Mouse (Mus musculus): ENCODE results near the gene Fgf6.

The Fgf6 gene

DNA sequence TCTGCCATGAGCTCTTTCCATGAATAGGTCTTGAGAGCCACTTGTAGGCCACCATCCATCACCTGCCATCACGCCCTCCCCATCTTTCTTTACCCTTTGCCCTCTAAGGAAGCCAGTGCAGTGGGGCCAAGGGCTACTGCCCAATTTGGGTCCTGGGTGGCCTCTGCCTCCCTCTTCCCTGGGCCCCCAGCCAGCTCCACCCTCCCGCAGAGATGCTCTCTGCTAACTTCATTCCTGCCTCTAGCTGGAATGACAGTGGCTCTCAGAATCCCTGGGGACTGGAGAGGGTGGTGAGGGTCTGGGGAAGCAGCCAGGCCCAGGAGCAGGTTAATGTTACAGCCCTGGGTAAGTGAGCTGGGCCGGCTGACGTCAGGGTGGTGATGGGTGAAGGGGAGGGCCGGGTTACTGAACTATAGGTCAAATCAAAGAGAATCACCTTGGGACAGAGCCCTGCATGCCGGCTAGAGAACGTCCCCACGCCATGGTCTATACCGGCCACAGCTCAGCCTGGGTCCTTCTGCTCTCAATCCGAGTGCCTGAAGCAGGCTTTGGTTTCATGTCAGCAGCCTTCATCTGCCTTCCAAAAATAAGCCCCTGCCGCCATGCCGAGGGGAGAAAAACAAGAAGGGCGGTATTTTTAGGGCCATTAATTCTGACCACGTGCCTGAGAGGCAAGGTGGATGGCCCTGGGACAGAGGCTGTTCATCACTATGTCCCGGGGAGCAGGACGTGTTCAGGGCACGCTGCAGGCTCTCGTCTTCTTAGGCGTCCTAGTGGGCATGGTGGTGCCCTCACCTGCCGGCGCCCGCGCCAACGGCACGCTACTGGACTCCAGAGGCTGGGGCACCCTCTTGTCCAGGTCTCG lies at the start of gene Fgf6:
Fgf6 (plus strand) TSS at position 681 of the 865 bp plus-strand sequence.
- no peak for DNase-seq (ENCODE audit: low spot score in 2 of 2)

DNA sequence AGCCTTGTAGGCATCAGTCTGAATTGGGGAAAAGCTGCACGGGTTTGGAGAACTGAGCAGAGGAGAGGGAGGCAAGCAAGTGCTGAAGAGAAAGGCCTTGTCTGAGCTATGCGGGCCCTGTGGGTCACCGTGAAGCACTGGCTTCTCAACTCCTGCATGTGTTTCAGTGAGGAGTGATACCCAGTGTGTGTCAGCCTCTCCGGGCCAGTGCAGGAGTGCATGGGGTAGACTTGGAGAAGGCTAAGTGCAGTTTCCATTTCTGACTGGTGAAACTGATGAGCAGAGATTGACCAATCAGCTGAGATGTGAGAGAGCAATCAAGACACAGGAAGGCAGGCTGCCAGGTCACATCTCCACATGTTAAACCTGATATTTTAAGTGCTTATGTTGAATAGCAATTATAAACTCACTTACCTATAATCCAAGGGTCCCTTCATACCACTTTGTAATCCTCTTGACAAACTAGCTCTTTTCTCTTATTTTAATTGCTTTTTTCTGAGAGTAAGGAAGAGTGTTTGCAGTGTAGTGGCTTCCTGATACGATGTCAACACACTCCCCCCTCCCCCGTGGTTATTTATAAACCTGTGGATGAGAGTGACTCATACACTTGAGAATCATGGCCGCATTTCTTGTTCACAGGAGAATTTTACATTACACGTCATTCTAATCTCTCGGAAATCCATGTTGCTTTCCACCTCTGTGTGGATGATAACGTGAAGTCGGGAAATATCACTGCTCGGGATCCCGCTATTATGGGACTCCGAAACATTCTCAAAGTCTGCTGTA lies 49.0 kb upstream of the Fgf6 start:
- no peak for DNase-seq (ENCODE audit: low spot score in 2 of 2)

DNA sequence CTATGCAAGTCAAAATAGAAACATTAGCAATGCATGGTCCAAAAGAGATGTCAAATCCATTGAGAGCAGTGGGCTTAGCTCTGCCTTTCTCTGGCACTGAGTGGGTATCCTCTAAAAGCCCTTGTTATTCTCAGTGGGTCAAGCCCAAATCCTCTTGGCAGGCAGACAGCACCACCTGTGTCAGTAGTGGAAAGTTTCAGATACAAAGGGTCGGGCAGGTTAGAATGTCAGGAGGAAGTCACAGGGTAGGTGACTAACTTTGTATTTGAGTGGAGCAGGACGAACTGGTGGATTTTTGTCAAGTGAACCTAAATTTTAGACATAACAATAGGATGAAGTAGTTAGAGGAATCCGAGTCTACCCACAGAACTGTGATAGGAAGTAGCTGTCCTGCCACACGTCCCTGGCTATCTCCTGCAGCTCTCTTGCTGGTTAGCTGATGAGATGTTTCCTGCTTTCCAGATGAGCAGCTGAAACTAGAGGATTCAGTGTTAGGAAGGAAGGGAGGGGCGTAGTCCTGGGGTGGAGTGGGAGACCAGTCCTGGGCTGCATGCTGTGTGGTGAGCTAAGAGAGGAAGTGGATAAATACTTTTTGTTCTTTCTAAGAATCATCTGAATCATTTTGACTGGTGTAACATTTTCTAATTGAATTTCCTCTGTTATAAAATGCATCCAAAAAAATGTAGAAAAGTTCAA lies 33.7 kb upstream of the Fgf6 start:
- DNase-seq (ENCODE audit: low spot score in 2 of 2), result no peak

DNA sequence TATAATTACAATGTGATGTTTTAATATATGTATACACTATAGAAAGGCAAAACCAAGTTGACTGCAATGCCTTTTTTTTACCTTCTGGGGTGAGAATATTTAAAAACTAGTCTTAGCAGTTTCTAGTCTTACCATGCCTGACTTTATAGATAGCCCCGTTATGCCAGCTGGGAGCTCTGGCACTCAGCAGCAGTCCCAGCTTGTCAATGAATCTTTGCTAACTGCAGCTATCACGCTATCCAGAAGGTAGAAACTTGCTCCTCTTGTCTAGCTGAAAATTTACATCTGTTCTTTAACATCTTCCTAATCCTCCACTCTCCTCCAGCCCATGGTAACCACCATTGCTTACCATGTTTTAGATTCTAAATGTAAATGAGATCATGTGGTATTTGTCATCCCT lies 21.7 kb upstream of the Fgf6 start:
- DNase-seq (ENCODE audit: low spot score in 2 of 2), result no peak

DNA sequence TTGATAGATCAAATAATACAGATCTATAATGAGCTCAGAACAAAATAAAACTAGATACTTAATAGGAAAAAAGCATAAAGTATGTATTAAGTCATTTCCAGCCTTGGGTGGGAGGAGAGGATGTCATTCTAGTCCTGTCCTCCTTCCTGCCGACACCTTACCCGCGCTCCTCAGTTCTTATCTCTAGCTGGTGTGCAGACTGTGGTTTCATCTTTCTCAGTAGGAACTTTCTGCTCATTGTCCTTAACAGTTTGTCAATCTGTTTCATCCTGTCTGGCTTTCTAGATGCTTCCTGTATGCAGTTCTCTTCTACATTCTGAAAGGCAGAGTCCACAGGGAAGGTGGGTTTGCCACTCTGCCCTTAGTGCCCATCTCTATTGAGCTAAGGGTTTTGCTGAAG lies 19.9 kb upstream of the Fgf6 start:
- DNase-seq (ENCODE audit: low spot score in 2 of 2), result no peak

DNA sequence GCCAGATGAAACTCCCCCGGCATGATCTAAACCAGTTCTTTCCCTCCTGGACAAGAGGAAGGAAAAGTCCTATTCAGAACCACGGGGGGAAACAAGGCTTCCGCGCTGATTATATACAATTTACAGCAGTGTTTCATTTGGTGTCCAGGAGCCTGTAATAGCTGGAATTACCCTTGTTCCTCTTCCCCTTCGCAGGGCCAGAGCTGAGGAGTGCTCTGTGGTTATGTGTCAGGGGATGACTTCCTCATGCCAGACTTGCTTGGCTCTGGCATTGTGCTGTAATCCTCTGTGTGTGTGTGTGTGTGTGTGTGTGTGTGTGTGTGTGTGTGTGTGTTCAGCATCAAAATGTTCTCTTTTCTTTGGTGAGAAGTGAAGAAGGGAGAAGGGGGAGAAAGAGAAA lies 19.0 kb upstream of the Fgf6 start:
- DNase-seq (ENCODE audit: low spot score in 2 of 2), result no peak

DNA sequence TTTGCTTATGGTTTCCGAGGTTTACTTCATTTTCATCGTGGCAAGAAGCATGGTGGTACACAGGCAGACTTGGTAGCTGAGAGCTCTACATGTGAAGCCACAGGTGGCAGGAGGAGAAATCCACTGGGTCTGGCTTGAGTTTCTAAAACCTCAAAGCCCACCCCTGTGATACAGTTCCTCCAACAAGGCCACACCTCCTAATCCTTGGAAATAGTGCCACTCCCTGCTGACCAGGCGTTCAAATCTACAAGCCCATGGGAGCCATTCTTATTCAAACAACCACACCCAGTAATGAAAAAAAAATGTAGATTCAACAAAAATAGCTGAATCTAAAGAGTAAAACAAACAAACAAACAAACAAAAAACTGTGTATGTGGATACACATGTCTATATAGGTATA lies 9.7 kb upstream of the Fgf6 start:
- no peak for DNase-seq (ENCODE audit: low spot score in 2 of 2)

DNA sequence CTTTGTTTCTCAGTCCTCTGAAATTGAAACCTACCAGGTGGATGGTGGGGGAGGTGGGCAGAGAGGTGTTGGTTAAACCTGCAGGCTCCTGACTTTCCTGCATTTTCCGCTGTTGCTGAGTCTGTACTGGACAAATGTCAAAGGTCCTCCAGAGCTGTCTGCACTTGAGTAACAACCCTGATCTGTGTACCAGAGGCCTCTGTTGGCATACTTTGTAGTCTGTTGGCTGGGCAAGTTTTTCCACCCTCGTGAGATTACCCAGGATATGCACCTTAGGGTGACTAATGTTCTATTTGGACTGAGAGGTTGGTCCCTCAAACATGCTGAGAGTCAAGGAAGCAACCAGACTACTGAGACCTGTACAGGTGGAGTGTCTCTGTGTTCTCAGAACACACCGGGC lies 8.8 kb upstream of the Fgf6 start:
- DNase-seq (ENCODE audit: low spot score in 2 of 2), result no peak

DNA sequence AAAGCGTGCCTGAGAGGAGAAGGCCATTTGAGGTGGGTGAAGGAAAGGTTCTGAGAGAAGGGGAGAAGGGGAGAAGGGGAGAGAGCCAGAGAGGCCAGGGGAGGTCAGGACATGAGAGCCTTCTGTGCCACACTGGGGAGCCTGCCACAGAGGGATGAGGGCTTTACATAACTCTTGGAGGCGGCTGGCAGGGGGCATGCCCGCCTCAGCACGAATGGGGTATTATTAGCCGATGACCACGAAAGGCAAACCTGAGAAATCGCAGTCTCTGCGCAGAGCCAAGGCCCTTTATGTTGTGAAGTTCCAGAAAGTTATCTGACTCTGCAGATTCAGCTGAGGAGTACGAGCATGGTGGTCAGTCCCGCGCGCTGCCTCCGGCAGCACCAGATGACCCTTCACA lies 5.4 kb upstream of the Fgf6 start:
- DNase-seq (ENCODE audit: low spot score in 2 of 2), result no peak

DNA sequence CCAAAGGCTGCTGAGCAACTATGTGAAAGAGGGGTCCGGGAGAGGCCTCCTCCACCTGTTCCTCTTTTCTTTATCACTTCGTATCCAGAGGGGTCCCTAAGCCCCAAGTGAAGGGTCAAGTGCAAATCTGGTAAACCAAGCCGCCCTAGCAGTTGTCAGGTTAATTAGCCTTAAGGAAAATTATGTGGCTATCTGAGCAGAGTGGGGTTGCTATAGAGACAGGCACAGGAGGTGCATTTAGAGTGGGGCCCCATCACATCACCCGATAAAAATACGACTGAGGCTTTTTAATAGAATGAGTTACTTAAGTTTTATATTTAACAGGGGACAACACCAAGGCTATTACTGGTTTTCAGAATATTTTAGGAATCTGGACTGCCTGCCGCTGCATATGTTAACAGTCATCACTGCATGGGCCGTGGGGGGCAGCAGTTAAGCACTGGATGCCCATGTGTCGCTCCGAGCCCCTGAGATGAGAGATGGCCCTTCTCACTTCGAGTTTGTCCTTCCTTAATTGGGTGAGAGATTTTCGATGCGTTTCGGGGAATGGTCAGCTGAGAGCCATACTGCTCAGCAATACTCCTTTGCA lies 3.3 kb upstream of the Fgf6 start:
- DNase-seq (ENCODE audit: low spot score in 2 of 2), result no peak

DNA sequence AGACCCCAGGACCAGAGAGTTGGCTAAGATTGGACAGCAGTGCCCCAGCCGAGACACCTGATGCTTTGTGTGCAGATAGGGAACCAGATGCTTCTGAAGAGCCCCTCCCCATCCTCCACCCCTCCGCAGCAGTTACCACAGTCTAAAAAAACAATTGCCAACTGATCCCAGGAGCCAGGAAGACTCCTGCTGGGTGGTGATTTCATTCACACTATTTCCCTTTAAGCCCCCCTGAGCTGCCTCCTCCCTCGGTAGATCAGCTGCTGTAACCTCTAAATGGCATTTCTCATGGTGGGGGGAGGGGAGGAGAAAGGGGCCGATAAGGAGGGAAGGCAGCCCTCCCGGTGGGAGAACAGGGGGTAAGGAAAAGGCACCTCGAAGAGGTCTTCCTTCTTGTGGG lies 3.9 kb downstream of the Fgf6 start:
- DNase-seq (ENCODE audit: low spot score in 2 of 2), result no peak

DNA sequence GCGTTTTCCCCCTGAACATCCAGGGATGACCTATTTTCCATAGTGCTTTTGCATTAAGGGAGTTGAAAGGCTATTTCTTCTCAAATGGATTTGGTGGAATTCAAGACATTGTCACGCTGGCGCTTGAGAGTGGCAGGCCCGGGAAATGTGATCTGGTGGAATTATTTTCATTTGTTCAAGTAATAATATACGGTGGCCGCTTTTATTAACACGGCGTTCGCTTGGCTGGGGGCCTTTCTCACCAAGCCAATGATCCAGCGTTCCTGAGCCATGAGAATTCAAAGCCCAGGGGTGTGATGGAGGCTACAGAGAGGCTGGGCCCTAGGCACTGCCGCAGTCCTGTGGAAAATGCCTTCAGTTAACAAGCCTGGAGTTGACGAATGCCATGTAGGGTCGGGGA lies 5.0 kb downstream of the Fgf6 start:
- DNase-seq (ENCODE audit: low spot score in 2 of 2), result no peak

DNA sequence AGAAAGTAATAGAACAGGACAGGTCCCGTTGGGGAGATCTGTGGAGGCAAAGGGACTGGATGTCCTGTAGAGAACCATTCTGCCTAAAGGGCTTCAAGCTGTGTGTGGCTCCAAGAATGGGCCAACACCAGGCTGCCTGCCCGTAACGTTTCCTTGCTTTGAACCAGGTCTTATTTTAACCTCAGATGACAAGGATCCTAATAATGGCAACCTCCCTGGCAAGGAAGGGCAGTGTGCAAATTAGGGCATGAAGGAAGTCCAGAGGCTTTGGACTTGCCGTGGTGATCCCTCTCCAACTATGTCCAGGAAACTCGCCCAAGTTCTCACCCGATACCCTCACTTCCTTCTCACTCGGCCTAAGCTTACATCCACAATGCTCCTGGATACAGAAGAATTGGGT lies 9.4 kb downstream of the Fgf6 start:
- no peak for DNase-seq (ENCODE audit: low spot score in 2 of 2)

DNA sequence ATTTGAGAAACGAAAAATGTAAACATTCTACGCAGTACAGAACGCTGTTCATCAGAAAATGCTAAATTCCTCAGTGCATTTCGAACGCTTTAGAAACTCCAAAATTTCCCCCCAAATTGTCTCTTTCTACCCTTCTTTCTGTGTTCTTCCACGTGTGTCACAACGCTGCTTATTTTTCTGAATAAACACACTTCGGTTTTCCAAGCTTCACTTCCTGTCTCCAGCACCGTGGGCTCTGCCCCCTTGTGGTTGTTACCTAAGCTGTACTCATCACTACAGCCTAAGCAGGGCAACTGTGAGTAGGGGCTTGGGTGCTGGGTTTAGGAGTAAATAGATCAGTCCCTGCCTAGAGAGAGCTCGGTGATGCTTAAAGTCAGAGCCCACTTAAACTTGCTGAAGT lies 19.4 kb downstream of the Fgf6 start:
- DNase-seq (ENCODE audit: low spot score in 2 of 2), result no peak

DNA sequence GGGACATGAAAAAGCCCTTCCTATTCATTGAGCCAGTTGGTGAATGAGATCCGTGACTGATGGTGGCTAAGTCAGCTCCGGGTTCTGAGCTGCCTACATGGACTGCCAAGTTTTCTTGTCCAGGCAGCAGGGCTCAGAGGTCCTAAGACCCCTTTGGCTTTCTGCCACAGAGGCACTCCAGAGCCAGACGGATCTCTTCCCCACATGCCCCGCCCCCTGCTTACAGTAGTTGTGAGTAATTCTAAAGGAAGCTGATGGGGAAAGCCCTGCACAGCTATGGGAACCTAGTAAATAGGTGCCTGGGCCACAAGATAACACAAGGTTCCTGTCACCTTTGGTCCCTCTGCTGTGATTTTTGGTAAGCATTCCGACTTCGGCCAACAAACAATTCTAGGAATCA lies 29.5 kb downstream of the Fgf6 start:
- no peak for DNase-seq (ENCODE audit: low spot score in 2 of 2)

DNA sequence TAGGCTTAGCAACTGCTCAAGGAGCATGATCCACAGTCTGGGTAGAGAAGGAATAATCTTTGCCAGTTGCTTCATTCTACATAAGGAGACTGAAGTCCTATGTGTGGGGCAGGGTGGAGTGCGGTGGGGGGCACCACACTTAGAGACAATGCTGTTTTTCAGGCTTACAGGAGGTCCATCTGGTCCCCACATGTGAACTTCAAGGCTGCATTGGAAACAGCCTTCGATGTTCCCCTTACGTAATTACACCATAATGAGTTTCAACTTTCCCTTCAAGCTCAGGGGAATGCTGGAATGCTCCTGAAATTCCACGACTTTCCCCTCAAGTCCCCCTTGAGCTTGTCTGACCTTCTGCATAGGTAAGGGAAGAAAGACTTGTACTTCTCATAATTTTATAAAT lies 35.5 kb downstream of the Fgf6 start:
- no peak for DNase-seq (ENCODE audit: low spot score in 2 of 2)

DNA sequence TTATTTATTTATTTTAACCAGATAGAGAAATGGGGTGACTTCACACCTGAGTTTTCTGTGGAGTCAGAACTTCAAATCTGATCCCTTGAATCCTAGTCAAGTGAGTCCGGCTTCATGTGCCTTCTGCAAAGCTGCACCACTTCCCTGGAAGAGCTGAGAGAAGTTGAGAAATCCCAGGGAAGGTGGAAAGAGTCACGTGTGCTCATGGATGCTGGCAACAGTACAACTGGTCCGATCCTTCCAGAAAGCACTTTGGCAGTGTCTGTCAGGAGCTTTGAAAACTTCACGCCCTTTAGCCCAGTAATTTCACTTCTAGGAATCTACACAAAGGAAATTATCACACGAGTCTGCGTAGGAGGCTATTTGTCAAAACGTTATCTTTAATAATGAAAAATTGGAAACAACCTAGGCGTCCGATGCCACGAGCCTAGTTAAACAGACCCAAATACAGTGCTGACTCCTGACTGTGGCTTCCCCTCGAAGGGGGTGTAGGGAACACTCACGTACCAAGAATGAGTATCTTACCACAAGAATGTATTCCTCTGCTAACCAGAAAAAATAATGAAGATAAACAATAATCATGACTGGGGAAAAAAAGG lies 41.7 kb downstream of the Fgf6 start:
- no peak for DNase-seq (ENCODE audit: low spot score in 2 of 2)

DNA sequence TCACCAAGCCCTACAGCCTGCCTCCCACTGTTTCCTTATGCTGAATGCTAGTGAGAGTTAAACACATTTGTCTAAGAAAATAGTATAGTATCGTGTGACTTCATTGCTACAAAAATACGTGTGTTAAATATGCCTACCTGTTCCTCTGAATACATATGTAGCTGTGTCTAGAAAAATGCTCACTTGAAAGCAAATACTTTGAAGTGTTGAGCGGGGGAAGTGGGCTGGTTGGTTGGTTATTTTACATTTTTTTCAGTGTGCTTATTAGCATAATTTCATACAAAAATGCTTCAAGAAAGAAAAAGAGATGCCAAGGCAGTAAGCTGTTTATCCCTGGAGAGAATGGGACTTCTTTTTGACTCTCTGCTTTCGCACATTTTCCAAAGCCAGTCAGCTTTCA lies 44.6 kb downstream of the Fgf6 start:
- no peak for DNase-seq (ENCODE audit: low spot score in 2 of 2)

DNA sequence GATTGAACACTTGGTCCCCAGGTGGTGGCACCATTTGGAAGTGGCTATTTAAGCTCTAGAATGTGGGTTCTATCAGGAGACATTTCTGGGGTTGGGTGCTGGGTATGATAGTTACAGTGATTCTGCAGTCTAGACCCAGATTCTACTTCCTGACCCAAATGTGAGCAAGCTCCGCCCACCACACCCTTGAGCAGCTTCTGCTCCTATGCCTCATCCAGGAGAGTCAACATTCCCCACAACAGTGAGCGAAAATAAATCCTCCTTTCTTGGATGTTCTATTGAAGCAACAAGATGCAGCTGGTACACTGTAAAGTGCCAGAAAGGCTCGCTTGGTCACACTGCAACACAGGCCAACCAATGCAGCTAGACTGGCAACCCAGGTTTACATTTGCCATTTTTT lies 48.5 kb downstream of the Fgf6 start:
- DNase-seq (ENCODE audit: low spot score in 2 of 2), result no peak

DNA sequence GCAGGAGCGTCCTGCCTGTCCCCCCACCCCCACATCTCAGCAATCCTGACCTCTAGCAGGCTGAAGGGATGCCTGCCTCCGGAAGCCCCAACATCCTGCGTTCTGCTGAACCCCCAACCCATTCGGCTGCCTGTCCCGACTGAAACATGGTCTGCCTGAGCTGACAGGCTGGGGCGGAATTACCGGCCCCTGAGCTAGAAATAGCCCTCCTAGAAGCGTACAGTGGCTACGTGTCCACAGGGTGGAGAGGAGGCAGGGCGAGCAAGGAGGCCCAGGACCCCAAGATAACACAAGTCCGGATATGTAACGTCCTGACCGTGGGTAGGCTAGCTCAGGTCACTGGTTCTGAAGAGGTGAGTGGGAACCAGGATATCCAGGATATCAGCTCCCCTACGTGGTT lies 49.4 kb downstream of the Fgf6 start:
- no peak for DNase-seq (ENCODE audit: low spot score in 2 of 2)

DNA sequence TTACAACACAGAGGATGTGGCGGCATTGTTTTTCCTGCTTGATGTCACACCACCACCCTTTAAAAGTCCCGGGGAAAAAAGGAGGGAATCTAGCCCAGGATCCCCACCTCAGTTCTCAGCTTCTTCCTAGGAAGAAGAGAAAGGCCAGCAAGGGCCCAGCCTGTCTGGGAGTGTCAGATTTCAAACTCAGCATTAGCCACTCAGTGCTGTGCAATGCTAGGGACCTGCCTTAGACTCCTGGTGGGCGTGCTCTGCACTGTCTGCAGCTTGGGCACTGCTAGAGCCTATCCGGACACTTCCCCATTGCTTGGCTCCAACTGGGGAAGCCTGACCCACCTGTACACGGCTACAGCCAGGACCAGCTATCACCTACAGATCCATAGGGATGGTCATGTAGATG lies 57.4 kb downstream of the Fgf6 start, which contains the start of gene Fgf23:
Fgf23 (plus strand) TSS at position 86 of the 400 bp plus-strand sequence.
- DNase-seq (ENCODE audit: low spot score in 2 of 2), result no peak
